Mouse (Mus musculus): Measurements from ENCODE around the gene Cnppd1. TPM values are rescaled to one million over a fixed set of nuclear protein-coding genes. Genes with fewer than 3 reads are reported as not detected.
A peak's percentile ranks its signal among the peaks of the same experiment; 100 is the strongest.

Gene Cnppd1
- total and polyA plus RNA-seq, 3 experiments, result 12.3 to 47.2 (median 16.2) TPM

GRCm38 (mm10) chr1:75181377-75181870 is 38.9 kb upstream of the Cnppd1 start:
- Histone ChIP-seq H3K36me3 (replicated peaks in 1 of 2; ENCODE audit: control insufficient read depth in 1 of 2, insufficient read depth in 1 of 2, low read length in 1 of 2) (peaks cover 45 to 73% of the 10 kb centered on the region in 2 experiments), H3K4me3 (replicated peaks in 1 of 3; ENCODE audit: low read depth in 2 of 3, low read length in 2 of 3, poor library complexity in 1 of 3) (no peak overlapping the region), H3K4me1 (ENCODE audit: control insufficient read depth in 1 of 2, insufficient read depth in 2 of 2) (peaks cover 0 to 20% of the 10 kb centered on the region in 2 experiments; a peak in 3 of 4 replicates), H3K27me3 (replicated peaks) (no peaks in the 10 kb centered on the region), H3K9ac (ENCODE audit: insufficient read depth, low read depth) (no peak overlapping the region), H3K27ac (ENCODE audit: insufficient read depth, low read depth) (no peak overlapping the region), H3K9me3 (replicated peaks; ENCODE audit: low read length) (peaks cover 3% of the 10 kb centered on the region), H3K79me2 (replicated peaks; ENCODE audit: control insufficient read depth, extremely low read depth, insufficient read depth, poor library complexity, severe bottlenecking) (no peaks in the 10 kb centered on the region), H3K4me2 (ENCODE audit: insufficient read depth, low read depth, poor library complexity, severe bottlenecking) (no peak overlapping the region)
- TF ChIP-seq ZNF384 (IDR thresholded peaks at IDR 0.05; ENCODE audit: low read depth, low read length) (no peak), NRF1 (IDR thresholded peaks at IDR 0.05; ENCODE audit: low read depth, low read length) (no peak), POLR2AphosphoS2 (IDR thresholded peaks at IDR 0.05; ENCODE audit: low read depth, low read length) (no peak), UBTF (IDR thresholded peaks at IDR 0.05; ENCODE audit: low read depth, low read length) (no peak), SMC3 (IDR thresholded peaks at IDR 0.05; ENCODE audit: low read depth, low read length) (no peak), TBP (conservative IDR thresholded peaks at IDR 0.05; ENCODE audit: low read depth, low read length) (no peak), TCF12 (IDR thresholded peaks at IDR 0.05; ENCODE audit: low read depth, low read length) (no peak), MEF2A (IDR thresholded peaks at IDR 0.05; ENCODE audit: borderline replicate concordance, low read depth, low read length) (no peak), JUN (IDR thresholded peaks at IDR 0.05; ENCODE audit: insufficient read depth, low read depth, low read length) (no peak), ELF1 (IDR thresholded peaks at IDR 0.05; ENCODE audit: low read depth, low read length) (no peak), SIN3A (IDR thresholded peaks at IDR 0.05; ENCODE audit: low read length) (no peak), JUND (conservative IDR thresholded peaks at IDR 0.05; ENCODE audit: low read depth, low read length) (no peak), CTCF (conservative IDR thresholded peaks at IDR 0.05 in 1 of 2, IDR thresholded peaks at IDR 0.05 in 1 of 2; ENCODE audit: low read depth in 2 of 2, low read length in 2 of 2) (no peak), USF2 (conservative IDR thresholded peaks at IDR 0.05; ENCODE audit: low read depth, low read length) (no peak)
- no peak for DNase-seq (ENCODE audit: extremely low read depth)
- in situ Hi-C loops (cut with MboI; ENCODE audit: low pct_ligation_motif_present, low pct_unique_long_range_greater_than_20kb, low sequenced_read_pairs), result no loop called here
- dilution Hi-C loops (cut with MboI; ENCODE audit: extremely low pct_ligation_motif_present, extremely low pct_unique_long_range_greater_than_20kb, low sequenced_read_pairs), result no loop called here

- H3K4me3 ChIP-seq (replicated peaks in 1 of 3; ENCODE audit: low read depth in 2 of 3, low read length in 2 of 3, poor library complexity in 1 of 3), result peak overlapping the region in 1 of 3 experiments; percentile 80
- H3K36me3 ChIP-seq (replicated peaks in 1 of 2; ENCODE audit: control insufficient read depth in 1 of 2, insufficient read depth in 1 of 2, low read length in 1 of 2), result peaks cover 45 to 73% of the 10 kb centered on the region in 2 experiments
- no peaks in the 10 kb centered on the region for H3K27me3 ChIP-seq (replicated peaks)
- H3K4me2 ChIP-seq (ENCODE audit: insufficient read depth, low read depth, poor library complexity, severe bottlenecking), result peak overlapping the region; percentile 24; the same call in 1 of the 2 replicates
- peaks cover 0 to 20% of the 10 kb centered on the region in 2 experiments; a peak in 3 of 4 replicates for H3K4me1 ChIP-seq (ENCODE audit: control insufficient read depth in 1 of 2, insufficient read depth in 2 of 2)
- no peak overlapping the region for H3K27ac ChIP-seq (ENCODE audit: insufficient read depth, low read depth)
- dilution Hi-C loops (cut with MboI; ENCODE audit: extremely low pct_ligation_motif_present, extremely low pct_unique_long_range_greater_than_20kb, low sequenced_read_pairs) (no loop called here), in situ Hi-C loops (cut with MboI; ENCODE audit: low pct_ligation_motif_present, low pct_unique_long_range_greater_than_20kb, low sequenced_read_pairs) (no loop called here)
- TF ChIP-seq MAX (IDR thresholded peaks at IDR 0.05; ENCODE audit: low read length) (no peak), ZC3H11A (IDR thresholded peaks at IDR 0.05; ENCODE audit: low read depth, low read length) (no peak), MXI1 (IDR thresholded peaks at IDR 0.05; ENCODE audit: low read depth, low read length) (no peak), E2F4 (IDR thresholded peaks at IDR 0.05; ENCODE audit: insufficient replicate concordance, low read depth, low read length) (no peak), CHD2 (IDR thresholded peaks at IDR 0.05; ENCODE audit: low read length) (no peak), PAX5 (IDR thresholded peaks at IDR 0.05; ENCODE audit: low read length) (no peak), MAZ (IDR thresholded peaks at IDR 0.05; ENCODE audit: low read depth, low read length) (no peak), RAD21 (IDR thresholded peaks at IDR 0.05; ENCODE audit: low read depth, low read length) (no peak), ZMIZ1 (IDR thresholded peaks at IDR 0.05; ENCODE audit: low read depth, low read length) (no peak), POLR2AphosphoS2 (IDR thresholded peaks at IDR 0.05; ENCODE audit: low read depth, low read length) (no peak), NELFE (IDR thresholded peaks at IDR 0.05; ENCODE audit: low read depth, low read length) (no peak), KAT2A (IDR thresholded peaks at IDR 0.05; ENCODE audit: insufficient replicate concordance, low read length) (no peak), JUN (IDR thresholded peaks at IDR 0.05; ENCODE audit: insufficient read depth, low read depth, low read length) (no peak), ZKSCAN1 (IDR thresholded peaks at IDR 0.05; ENCODE audit: borderline replicate concordance, low read depth, low read length) (no peak), POLR2A (IDR thresholded peaks at IDR 0.05; ENCODE audit: low read depth, low read length) (no peak), MAFK (IDR thresholded peaks at IDR 0.05; ENCODE audit: insufficient replicate concordance, low read length) (no peak), USF2 (conservative IDR thresholded peaks at IDR 0.05; ENCODE audit: low read depth, low read length) (no peak), USF1 (IDR thresholded peaks at IDR 0.05; ENCODE audit: low read depth, low read length) (no peak)
- no peak for DNase-seq (ENCODE audit: extremely low read depth)
- peaks cover 3% of the 10 kb centered on the region for H3K9me3 ChIP-seq (replicated peaks; ENCODE audit: low read length)
- no peak overlapping the region for H3K9ac ChIP-seq (ENCODE audit: insufficient read depth, low read depth)
- no peaks in the 10 kb centered on the region for H3K79me2 ChIP-seq (replicated peaks; ENCODE audit: control insufficient read depth, extremely low read depth, insufficient read depth, poor library complexity, severe bottlenecking)
Measured at GRCm38 (mm10) chr1:75180741-75181140, 38.2 kb upstream of the Cnppd1 start.
